Mouse (Mus musculus) MEL (cell line): ENCODE measurements at regions not wholly inside any gene's neighbourhood (a gene's known extent, or its start where the extent isn't known, plus 50 kb on each side); places are given as distances from the start of the nearest gene placed in this dataset.

Source experiments
- DNase-seq: peaks from one replicate; pipeline ENCODE4 v3.0.0; 2011; ENCODE audit warnings: low read depth, low spot score
- H3K27ac ChIP-seq: 2 replicates; pipeline ENCODE4 v1.5.1; 2012; ENCODE audit warnings: low read depth, mild to moderate bottlenecking, control low read depth, low read length, moderate library complexity; ENCODE audit not compliant: control insufficient read depth
- H3K27me3 ChIP-seq, 2 experiments: fragments of 150-350 bp in 1 of 2; sonication (generic) in 1 of 2; 2 replicates each; pipeline ENCODE4 v1.6.1; 2012; ENCODE audit warnings: low read length in 2 of 2, mild to moderate bottlenecking in 2 of 2, improper control_type of control experiment in 1 of 2, moderate library complexity in 1 of 2; ENCODE audit not compliant: insufficient read depth in 2 of 2, control insufficient read depth in 1 of 2
- H3K36me3 ChIP-seq, 2 experiments: 2 replicates each; pipeline ENCODE4 v1.6.1; 2012 to 2014; ENCODE audit warnings: low read length in 2 of 2, improper control_type of control experiment in 1 of 2, inconsistent platforms in 1 of 2, mild to moderate bottlenecking in 1 of 2; ENCODE audit not compliant: insufficient read depth in 2 of 2, control insufficient read depth in 1 of 2
- H3K4me1 ChIP-seq, 2 experiments: fragments of 150-350 bp in 1 of 2; sonication (generic) in 1 of 2; 2 replicates each; pipeline ENCODE4 v1.6.1; 2012; ENCODE audit warnings: low read length in 2 of 2, improper control_type of control experiment in 1 of 2, mild to moderate bottlenecking in 1 of 2; ENCODE audit not compliant: insufficient read depth in 2 of 2, control insufficient read depth in 1 of 2
- H3K4me3 ChIP-seq, 2 experiments: fragments of 150-350 bp in 1 of 2; sonication (generic) in 1 of 2; 2 replicates each; pipeline ENCODE4 v1.5.1; 2012; ENCODE audit warnings: low read depth in 2 of 2, low read length in 2 of 2, mild to moderate bottlenecking in 2 of 2, moderate library complexity in 2 of 2, control low read depth in 1 of 2, improper control_type of control experiment in 1 of 2; ENCODE audit not compliant: control insufficient read depth in 1 of 2, insufficient read depth in 1 of 2
- H3K79me2 ChIP-seq: 2 replicates; pipeline ENCODE4 v1.6.1; 2012; ENCODE audit warnings: mild to moderate bottlenecking, low read length, moderate library complexity; ENCODE audit not compliant: control insufficient read depth, poor library complexity, insufficient read depth
- H3K9ac ChIP-seq: 2 replicates; pipeline ENCODE4 v1.6.1; 2012; ENCODE audit warnings: low read depth, mild to moderate bottlenecking, control low read depth, low read length, moderate library complexity; ENCODE audit not compliant: control insufficient read depth, poor library complexity, severe bottlenecking
- H3K9me3 ChIP-seq: fragments of 150-350 bp; sonication (generic); replicated peaks from 2 replicates; pipeline ENCODE4 v1.6.1; 2012; ENCODE audit warnings: mild to moderate bottlenecking, low read length, improper control_type of control experiment, moderate library complexity; ENCODE audit not compliant: insufficient read depth
- BHLHE40 ChIP-seq: IDR thresholded peaks from 2 replicates; pipeline ENCODE4 v1.6.1; 2012; ENCODE audit warnings: low read depth, mild to moderate bottlenecking, inconsistent platforms, low read length, improper control_type of control experiment, borderline replicate concordance
- CHD2 ChIP-seq: IDR thresholded peaks from 2 replicates; pipeline ENCODE4 v1.6.1; 2011; ENCODE audit warnings: low read length, improper control_type of control experiment
- CTCF ChIP-seq, 3 experiments: IDR thresholded peaks in 2 of 3; conservative IDR thresholded peaks in 1 of 3; 2 replicates each; pipeline ENCODE4 v1.5.1; 2011 to 2012; ENCODE audit warnings: low read length in 3 of 3, low read depth in 2 of 3, mild to moderate bottlenecking in 2 of 3, improper control_type of control experiment in 1 of 3, inconsistent platforms in 1 of 3, mixed read lengths in 1 of 3, moderate library complexity in 1 of 3; ENCODE audit not compliant: control insufficient read depth in 1 of 3, insufficient read depth in 1 of 3, poor library complexity in 1 of 3, severe bottlenecking in 1 of 3
- EP300 ChIP-seq, 2 experiments: IDR thresholded peaks; 2 replicates each; pipeline ENCODE4 v1.6.1; 2011; ENCODE audit warnings: improper control_type of control experiment in 2 of 2, low read length in 2 of 2, low read depth in 1 of 2, mild to moderate bottlenecking in 1 of 2
- ETS1 ChIP-seq: IDR thresholded peaks from 2 replicates; pipeline ENCODE4 v1.6.1; 2012; ENCODE audit warnings: low read depth, mild to moderate bottlenecking, inconsistent platforms, low read length, improper control_type of control experiment, moderate library complexity
- GATA1 ChIP-seq: IDR thresholded peaks from 2 replicates; pipeline ENCODE4 v1.6.1; 2011; ENCODE audit warnings: low read depth, low read length, improper control_type of control experiment
- HCFC1 ChIP-seq: IDR thresholded peaks from 2 replicates; pipeline ENCODE4 v1.6.1; 2012; ENCODE audit warnings: low read depth, mild to moderate bottlenecking, inconsistent platforms, low read length, improper control_type of control experiment, moderate library complexity
- MAX ChIP-seq: IDR thresholded peaks from 2 replicates; pipeline ENCODE4 v1.6.1; 2011; ENCODE audit warnings: low read length, improper control_type of control experiment
- MAZ ChIP-seq: IDR thresholded peaks from 2 replicates; pipeline ENCODE4 v1.6.1; 2012; ENCODE audit warnings: low read depth, mild to moderate bottlenecking, inconsistent platforms, low read length, improper control_type of control experiment
- MEF2A ChIP-seq: IDR thresholded peaks from 2 replicates; pipeline ENCODE4 v1.6.1; 2014; ENCODE audit warnings: low read depth, mild to moderate bottlenecking, inconsistent platforms, low read length, improper control_type of control experiment; ENCODE audit not compliant: poor library complexity, insufficient replicate concordance, severe bottlenecking; ENCODE audit errors: extremely low read depth
- MXI1 ChIP-seq: IDR thresholded peaks from 2 replicates; pipeline ENCODE4 v1.6.1; 2011; ENCODE audit warnings: mild to moderate bottlenecking, low read depth, low read length, improper control_type of control experiment
- MYB ChIP-seq: IDR thresholded peaks from 2 replicates; pipeline ENCODE4 v1.6.1; 2011; ENCODE audit warnings: mild to moderate bottlenecking, low read depth, low read length, improper control_type of control experiment
- MYC ChIP-seq: IDR thresholded peaks from 2 replicates; pipeline ENCODE4 v1.6.1; 2011; ENCODE audit warnings: low read depth, mild to moderate bottlenecking, low read length, improper control_type of control experiment, moderate library complexity
- NELFE ChIP-seq: IDR thresholded peaks from 2 replicates; pipeline ENCODE4 v1.6.1; 2011; ENCODE audit warnings: low read depth, low read length, improper control_type of control experiment
- NRF1 ChIP-seq: IDR thresholded peaks from 2 replicates; pipeline ENCODE4 v1.6.1; 2014; ENCODE audit warnings: low read depth, mild to moderate bottlenecking, inconsistent platforms, low read length, improper control_type of control experiment, moderate library complexity; ENCODE audit not compliant: poor library complexity, insufficient read depth, severe bottlenecking
- POLR2AphosphoS2 ChIP-seq: IDR thresholded peaks from 2 replicates; pipeline ENCODE4 v1.6.1; 2011; ENCODE audit warnings: low read length, improper control_type of control experiment
- POLR2AphosphoS5 ChIP-seq: IDR thresholded peaks from 2 replicates; pipeline ENCODE4 v1.6.1; 2012; ENCODE audit warnings: low read depth, borderline replicate concordance, mild to moderate bottlenecking, inconsistent platforms, low read length, moderate library complexity, mixed read lengths
- RAD21 ChIP-seq: IDR thresholded peaks from 2 replicates; pipeline ENCODE4 v1.6.1; 2011; ENCODE audit warnings: mild to moderate bottlenecking, low read depth, low read length, improper control_type of control experiment
- RCOR1 ChIP-seq: IDR thresholded peaks from 2 replicates; pipeline ENCODE4 v1.6.1; 2012; ENCODE audit warnings: low read depth, mild to moderate bottlenecking, inconsistent platforms, low read length, improper control_type of control experiment
- SMC3 ChIP-seq: IDR thresholded peaks from 2 replicates; pipeline ENCODE4 v1.6.1; 2011; ENCODE audit warnings: low read depth, low read length, improper control_type of control experiment
- TAL1 ChIP-seq: IDR thresholded peaks from 2 replicates; pipeline ENCODE4 v1.6.1; 2012; ENCODE audit warnings: mild to moderate bottlenecking, inconsistent platforms, low read length, moderate library complexity, mixed read lengths
- TCF12 ChIP-seq: IDR thresholded peaks from 2 replicates; pipeline ENCODE4 v1.6.1; 2014; ENCODE audit warnings: low read depth, mild to moderate bottlenecking, inconsistent platforms, low read length, improper control_type of control experiment, moderate library complexity
- UBTF ChIP-seq: IDR thresholded peaks from 2 replicates; pipeline ENCODE4 v1.6.1; 2012; ENCODE audit warnings: low read depth, mild to moderate bottlenecking, inconsistent platforms, low read length, improper control_type of control experiment, moderate library complexity, borderline replicate concordance; ENCODE audit not compliant: insufficient read depth
- USF1 ChIP-seq: IDR thresholded peaks from 2 replicates; pipeline ENCODE4 v1.6.1; 2014; ENCODE audit warnings: low read depth, mild to moderate bottlenecking, inconsistent platforms, low read length, improper control_type of control experiment, moderate library complexity
- USF2 ChIP-seq, 2 experiments: IDR thresholded peaks; 2 replicates each; pipeline ENCODE4 v1.6.1; 2011 to 2012; ENCODE audit warnings: improper control_type of control experiment in 2 of 2, low read length in 2 of 2, borderline replicate concordance in 1 of 2, inconsistent platforms in 1 of 2, low read depth in 1 of 2, mild to moderate bottlenecking in 1 of 2; ENCODE audit not compliant: insufficient read depth in 1 of 2
- ZC3H11A ChIP-seq: IDR thresholded peaks from 2 replicates; pipeline ENCODE4 v1.6.1; 2012; ENCODE audit warnings: low read depth, mild to moderate bottlenecking, inconsistent platforms, low read length, improper control_type of control experiment
- ZMIZ1 ChIP-seq: IDR thresholded peaks from 2 replicates; pipeline ENCODE4 v1.6.1; 2012; ENCODE audit warnings: low read depth, mild to moderate bottlenecking, inconsistent platforms, low read length, improper control_type of control experiment, moderate library complexity

- no peak for TF ChIP-seq GATA1
- no peak for TF ChIP-seq ETS1
- TF ChIP-seq EP300 (IDR thresholded peaks at IDR 0.05; ENCODE audit: low read depth in 1 of 2, low read length in 2 of 2) = no peak
- no peak for TF ChIP-seq MAZ
- TF ChIP-seq POLR2AphosphoS2 = no peak
- no peak for TF ChIP-seq TAL1
- no peak for TF ChIP-seq NELFE
- TF ChIP-seq HCFC1 = no peak
- no peak for TF ChIP-seq CHD2
- no peak for TF ChIP-seq USF1
- no peak for TF ChIP-seq MXI1
- TF ChIP-seq ZMIZ1 = no peak
- TF ChIP-seq USF2 (IDR thresholded peaks at IDR 0.05; ENCODE audit: borderline replicate concordance in 1 of 2, insufficient read depth in 1 of 2, low read depth in 1 of 2, low read length in 2 of 2) = no peak
- no peak for TF ChIP-seq UBTF
- TF ChIP-seq CTCF (IDR thresholded peaks at IDR 0.05 in 2 of 3, conservative IDR thresholded peaks at IDR 0.05 in 1 of 3; ENCODE audit: control insufficient read depth in 1 of 3, insufficient read depth in 1 of 3, low read depth in 2 of 3, low read length in 3 of 3, poor library complexity in 1 of 3, severe bottlenecking in 1 of 3) = peak; percentile 80 to 96 (median 91)
- no peak for TF ChIP-seq MYC
- TF ChIP-seq NRF1 = no peak
- no peak for TF ChIP-seq MEF2A
- peak; percentile 94 for TF ChIP-seq RAD21
- TF ChIP-seq MAX = no peak
- peak; percentile 84 for TF ChIP-seq SMC3
- no peak for TF ChIP-seq MYB
- TF ChIP-seq ZC3H11A = peak; percentile 73
- no peak for TF ChIP-seq RCOR1
- TF ChIP-seq POLR2AphosphoS5 = no peak
- no peak for TF ChIP-seq BHLHE40
- TF ChIP-seq TCF12 = no peak
- Histone ChIP-seq H3K36me3 (no peaks in the 10 kb centered on the region), H3K9me3 (no peaks in the 10 kb centered on the region), H3K9ac (no peak overlapping the region), H3K4me3 (no peak overlapping the region), H3K27me3 (no peaks in the 10 kb centered on the region), H3K4me1 (no peaks in the 10 kb centered on the region), H3K79me2 (no peaks in the 10 kb centered on the region), H3K27ac (no peak overlapping the region)
- DNase-seq = peak; percentile 72
These were observed 77.5 kb downstream of the Pttg1 start for GRCm38 (mm10) chr11:43348571-43348970.
